Mouse (Mus musculus) C2C12 (cell line): Measurements from ENCODE around the gene Sox1.

Experiments used
- CTCF ChIP-seq: IDR thresholded peaks from one replicate; pipeline ENCODE4 v1.5.1; 2011; ENCODE audit not compliant: control insufficient read depth, insufficient read depth, insufficient read length
- MAX ChIP-seq: IDR thresholded peaks from one replicate; pipeline ENCODE4 v1.6.1; 2011; ENCODE audit warnings: mild to moderate bottlenecking, control low read depth
- MYOG ChIP-seq: IDR thresholded peaks from one replicate; pipeline ENCODE4 v1.6.1; 2011; ENCODE audit not compliant: control insufficient read depth, insufficient read length; ENCODE audit errors: extremely low read depth

GRCm38 (mm10) chr8:12427346-12427745, 32.3 kb downstream of the Sox1 start:
- TF ChIP-seq MAX = no peak
- no peak for TF ChIP-seq MYOG
- TF ChIP-seq CTCF = no peak
